Mouse (Mus musculus) heart, postnatal 25 days (tissue): Measurements from ENCODE around the gene Mroh3. TPM values are rescaled to one million over a fixed set of nuclear protein-coding genes. Genes with fewer than 3 reads are reported as not detected.

ENCODE experiments used
- DNase-seq: peaks from one replicate; pipeline ENCODE4 v3.0.0; 2022; ENCODE audit warnings: low spot score
- intact Hi-C: fragments of 180-260 bp; cut with DNase I; formaldehyde crosslinking; loops from one replicate; pipeline ENCODE4 v1.15.1; 2025
- total RNA-seq, 2 experiments: library from RNA; stranded (reverse); gene quantifications; 2 replicates each; pipeline ENCODE4 v1.2.3; 2021

The Mroh3 gene
- total RNA-seq, 2 experiments from 2014 or later, result not detected

GRCm38 (mm10) chr1:136133570-136134240, 78.9 kb downstream of the Mroh3 start:
- no peak for DNase-seq
- intact Hi-C loops, result no loop called here

DNA sequence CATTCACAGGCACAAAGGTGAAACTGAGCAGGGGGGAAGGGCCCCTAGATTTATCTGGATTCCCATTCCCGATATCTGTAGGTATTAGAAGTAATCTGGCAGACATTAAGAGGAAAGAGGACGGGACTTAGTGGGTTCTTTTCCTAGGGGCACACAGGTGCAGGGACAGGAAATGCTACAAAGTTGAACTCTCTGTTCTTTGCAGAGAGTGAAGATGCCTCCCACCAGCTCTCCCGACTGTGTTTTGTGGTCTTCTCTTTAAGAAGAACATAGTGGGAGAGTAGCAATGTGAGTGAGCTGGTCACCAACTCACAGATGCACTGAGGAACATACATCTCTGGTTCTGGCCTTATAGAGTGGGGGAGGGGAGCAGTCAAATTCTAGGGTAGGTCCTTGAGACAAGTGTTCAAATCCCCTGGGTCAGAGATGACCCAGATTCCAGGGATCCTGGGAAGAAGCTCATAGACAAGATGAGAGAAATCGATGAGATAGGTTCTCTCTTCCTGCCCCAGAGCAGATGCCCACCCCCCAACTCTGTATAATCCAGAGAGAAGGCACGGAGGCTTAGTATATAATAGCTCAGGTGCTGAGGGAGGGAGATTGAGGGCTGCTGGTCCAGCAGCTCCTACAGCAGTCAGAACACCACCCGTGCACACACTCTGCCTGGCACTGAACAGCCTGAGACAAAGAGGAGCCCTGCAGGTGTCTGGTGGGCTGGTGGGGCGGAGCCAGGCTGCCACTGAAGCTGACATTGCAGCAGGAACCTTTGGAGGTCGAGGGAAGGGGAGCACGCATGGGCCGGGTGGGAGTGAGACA, 80.0 kb downstream of the Mroh3 start:
- DNase-seq, result no peak
- intact Hi-C loops, result no loop called here

Other genes with a start within 250 kb of the Mroh3 start
- gene Igfn1, start 206.5 kb downstream of the Mroh3 start, total RNA-seq, result under 1 TPM in 1 of 2 experiments, not detected in 1; 0.20 TPM
- gene Tmem9, start 204.7 kb downstream of the Mroh3 start, total RNA-seq, result 10 to 100 TPM; 14.6 to 15.8 TPM
- gene Ascl5, start 162.0 kb downstream of the Mroh3 start, total RNA-seq, result not detected
- gene Cacna1s, start 160.1 kb downstream of the Mroh3 start, total RNA-seq, result 1 to 10 TPM; 3.6 to 3.7 TPM
- under 1 TPM; 0.75 TPM for gene Kif21b, start 81.4 kb downstream of the Mroh3 start, total RNA-seq
- gene Inava, start 21.4 kb upstream of the Mroh3 start, total RNA-seq, result not detected
- gene Gpr25, start 48.0 kb upstream of the Mroh3 start, total RNA-seq, result not detected
- gene Camsap2, start 133.3 kb upstream of the Mroh3 start, total RNA-seq, result 10 to 100 TPM; 21.4 to 22.8 TPM
- gene Ddx59, start 202.4 kb upstream of the Mroh3 start, total RNA-seq, result 10 to 100 TPM; 11.4 to 11.7 TPM